Mouse (Mus musculus): ENCODE results near the gene Sparcl1.

Sparcl1 gene

GRCm38 (mm10) chr5:104113491-104114172, at the start of gene Sparcl1:
Gene Sparcl1 (minus strand): TSS chr5:104113733.
- no peak for DNase-seq (ENCODE audit: low spot score in 2 of 2)

- DNase-seq (ENCODE audit: low spot score in 2 of 2) = no peak
These were observed 47.9 kb upstream of the Sparcl1 start for GRCm38 (mm10) chr5:104161390-104161789.

DNA sequence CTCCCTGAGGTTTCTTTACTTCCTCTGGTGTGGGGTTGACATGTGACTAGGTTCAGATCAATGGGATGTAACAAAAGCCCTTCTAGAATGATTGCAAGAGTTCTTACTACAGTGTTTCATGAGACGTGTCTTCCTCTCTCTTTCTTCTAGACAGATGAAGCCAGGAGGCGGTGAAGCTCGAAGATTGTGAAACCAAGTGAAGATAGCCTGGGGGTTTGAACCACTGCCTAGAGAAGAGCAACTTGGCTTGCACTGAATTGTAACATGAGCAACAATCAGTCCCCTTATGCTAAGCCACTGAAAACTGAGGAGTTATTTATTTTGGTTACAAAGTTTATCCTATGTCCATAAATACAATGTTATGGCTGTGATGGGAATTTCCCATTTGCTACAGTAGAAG, 47.0 kb upstream of the Sparcl1 start:
- no peak for DNase-seq (ENCODE audit: low spot score in 2 of 2)

- DNase-seq (ENCODE audit: low spot score in 2 of 2) = no peak
These were observed 45.0 kb upstream of the Sparcl1 start for GRCm38 (mm10) chr5:104158332-104159052.

- DNase-seq (ENCODE audit: low spot score in 2 of 2) = no peak
These were observed 44.2 kb upstream of the Sparcl1 start for GRCm38 (mm10) chr5:104157701-104158100.

- DNase-seq (ENCODE audit: low spot score in 2 of 2) = no peak
These were observed 36.7 kb upstream of the Sparcl1 start for GRCm38 (mm10) chr5:104150196-104150595.

GRCm38 (mm10) chr5:104149349-104149748, 35.8 kb upstream of the Sparcl1 start:
- no peak for DNase-seq (ENCODE audit: low spot score in 2 of 2)

DNA sequence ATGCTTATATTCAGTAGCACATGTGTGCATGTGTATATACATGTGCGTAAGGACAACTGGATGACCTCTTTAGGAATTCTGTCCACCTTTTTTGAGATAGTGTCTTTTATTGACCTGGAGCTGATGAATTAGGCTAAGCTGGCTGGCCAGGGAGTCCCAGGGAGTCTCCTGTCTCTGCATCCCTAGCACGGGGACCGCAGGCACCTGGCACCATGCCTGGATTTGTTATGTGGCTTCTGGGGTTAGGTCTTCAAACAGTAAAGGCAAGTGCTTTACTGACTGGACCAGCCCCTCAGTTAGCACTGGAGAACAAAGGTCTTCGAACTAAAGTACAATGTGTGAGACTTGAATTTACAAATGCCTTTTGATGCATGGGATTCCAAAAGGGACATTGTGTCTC, 30.5 kb upstream of the Sparcl1 start:
- no peak for DNase-seq (ENCODE audit: low spot score in 2 of 2)

GRCm38 (mm10) chr5:104141067-104141466, 27.5 kb upstream of the Sparcl1 start:
- DNase-seq (ENCODE audit: low spot score in 2 of 2) = no peak

DNA sequence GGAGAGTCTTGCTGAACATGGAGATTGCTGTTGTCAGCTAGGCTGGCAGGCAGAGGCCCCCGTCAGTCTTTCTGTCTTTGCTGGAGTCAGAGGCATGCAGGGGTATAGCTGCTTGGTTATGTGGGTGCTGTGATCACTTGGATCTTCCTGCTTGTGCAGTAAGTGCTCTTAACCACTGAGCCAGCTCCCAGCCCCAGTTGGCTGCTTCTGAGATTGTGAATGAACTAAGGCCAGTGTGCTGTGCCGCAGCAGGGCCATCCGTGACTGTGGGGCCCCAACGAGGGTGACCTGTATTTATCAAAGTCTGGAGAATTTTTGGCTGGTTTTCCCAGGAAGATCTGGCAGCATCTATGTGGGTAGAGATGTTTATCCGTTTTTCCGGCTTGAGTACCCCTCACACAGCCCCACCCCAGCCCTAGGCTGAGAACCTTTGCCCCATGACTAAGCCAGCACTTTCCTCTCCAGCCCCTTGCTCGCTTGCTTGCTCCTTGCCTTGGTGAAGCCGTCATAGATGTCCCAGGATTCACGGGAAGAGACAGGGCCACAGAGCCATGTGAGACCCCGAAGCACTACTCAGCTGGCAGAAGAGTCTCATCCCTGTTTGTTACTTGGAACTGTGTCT, 24.5 kb upstream of the Sparcl1 start:
- no peak for DNase-seq (ENCODE audit: low spot score in 2 of 2)

DNA sequence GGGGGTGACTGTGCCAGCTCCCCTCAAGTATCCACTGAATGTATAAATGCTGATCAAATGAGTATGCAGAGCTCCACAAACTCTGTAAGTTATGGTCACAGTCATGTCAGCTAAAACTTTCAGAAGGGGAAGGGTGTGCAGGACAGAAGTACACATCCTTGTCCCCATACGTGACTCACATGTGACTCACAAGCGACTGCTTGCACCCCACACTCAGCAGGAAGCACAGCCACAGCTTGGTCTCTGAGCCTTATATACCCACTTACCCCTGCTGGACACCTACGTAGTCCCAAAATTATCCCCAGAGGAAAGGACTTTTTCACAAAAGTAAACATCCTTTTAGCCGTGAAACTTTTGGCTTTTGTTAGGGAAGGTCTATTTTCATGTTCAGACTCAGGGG, 20.2 kb upstream of the Sparcl1 start:
- DNase-seq (ENCODE audit: low spot score in 2 of 2) = no peak

GRCm38 (mm10) chr5:104131544-104131943, 18.0 kb upstream of the Sparcl1 start:
- DNase-seq (ENCODE audit: low spot score in 2 of 2) = no peak

DNA sequence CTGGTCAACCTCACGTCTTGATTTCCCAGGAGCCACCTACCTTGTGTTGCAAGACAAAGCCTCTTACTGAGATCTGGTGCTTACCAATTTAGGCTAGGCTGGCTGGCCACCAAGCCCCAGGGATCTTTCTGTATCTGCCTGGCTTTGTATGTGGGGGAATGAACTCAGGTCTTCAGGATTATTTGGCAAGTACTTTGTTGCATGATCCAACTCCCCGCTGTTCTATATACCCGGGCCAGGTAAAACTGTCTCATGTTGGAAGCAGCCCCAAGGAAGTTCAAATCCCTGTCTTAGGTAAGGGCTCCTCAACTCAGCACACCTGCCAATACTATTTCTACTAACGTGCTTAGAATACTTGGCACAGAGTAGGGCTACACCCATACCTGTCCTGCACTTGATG, 17.4 kb upstream of the Sparcl1 start:
- no peak for DNase-seq (ENCODE audit: low spot score in 2 of 2)

- DNase-seq (ENCODE audit: low spot score in 2 of 2) = no peak
These were observed 14.9 kb upstream of the Sparcl1 start for GRCm38 (mm10) chr5:104128281-104129031.

GRCm38 (mm10) chr5:104127351-104127750, 13.8 kb upstream of the Sparcl1 start:
- DNase-seq (ENCODE audit: low spot score in 2 of 2) = no peak

DNA sequence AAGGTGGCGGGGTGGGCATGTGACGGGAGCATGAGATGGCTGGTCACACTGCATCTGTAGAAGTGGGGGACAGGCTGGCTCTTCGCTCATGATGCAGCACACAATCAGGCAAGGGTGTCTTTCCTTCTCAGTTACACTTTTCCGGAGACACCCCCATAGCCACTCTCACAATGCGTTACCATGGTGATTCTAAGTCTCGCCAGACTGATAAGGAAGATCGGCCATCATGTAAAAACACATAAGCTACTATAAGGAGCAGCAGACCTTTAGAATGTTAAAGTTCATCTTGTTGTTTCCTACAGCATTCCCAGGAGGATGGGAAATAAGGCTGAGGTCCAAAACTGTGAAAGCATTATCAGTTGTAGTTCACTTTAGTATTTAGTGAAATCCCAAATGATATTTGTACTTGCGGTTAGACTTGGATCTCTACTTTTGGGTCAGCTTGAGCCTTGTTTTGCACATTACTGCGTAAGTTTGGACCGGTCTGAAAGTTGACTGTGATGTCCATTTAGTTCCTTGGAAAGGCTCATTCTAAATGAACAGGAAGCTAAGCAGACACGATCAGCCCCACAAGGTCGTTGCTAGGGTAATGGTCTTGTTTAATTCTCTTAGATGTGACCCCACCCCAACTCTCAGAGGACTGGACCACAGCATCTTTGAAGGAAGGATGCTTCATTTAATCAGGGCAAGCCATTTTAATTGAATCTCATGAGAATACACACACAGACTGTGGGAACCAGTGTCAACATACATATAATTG, 13.2 kb upstream of the Sparcl1 start:
- DNase-seq (ENCODE audit: low spot score in 2 of 2) = no peak

GRCm38 (mm10) chr5:104124016-104124658, 10.6 kb upstream of the Sparcl1 start:
- no peak for DNase-seq (ENCODE audit: low spot score in 2 of 2)

DNA sequence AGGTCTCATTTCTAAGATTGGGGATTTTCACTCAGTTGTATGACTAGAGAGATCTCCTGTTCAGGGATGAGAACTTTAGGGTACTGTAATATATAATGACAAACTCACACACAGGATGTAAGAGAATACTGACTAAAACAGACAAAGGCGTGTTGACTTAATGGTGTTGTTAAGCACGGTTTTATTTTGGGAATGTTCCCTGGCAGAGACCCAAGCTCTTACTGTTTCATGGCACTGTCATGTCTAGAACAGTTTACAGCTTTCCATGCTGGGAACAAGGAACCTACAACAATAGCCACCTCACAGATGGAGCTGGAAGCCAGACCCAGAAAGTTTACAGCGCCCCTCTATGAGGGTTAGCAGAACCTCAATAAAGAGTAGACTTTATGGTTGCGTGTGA, 2.4 kb upstream of the Sparcl1 start:
- DNase-seq (ENCODE audit: low spot score in 2 of 2) = no peak

GRCm38 (mm10) chr5:104115118-104115517, 1.6 kb upstream of the Sparcl1 start:
- DNase-seq (ENCODE audit: low spot score in 2 of 2) = no peak

GRCm38 (mm10) chr5:104112511-104112910, 1.0 kb downstream of the Sparcl1 start:
- no peak for DNase-seq (ENCODE audit: low spot score in 2 of 2)

- no peak for DNase-seq (ENCODE audit: low spot score in 2 of 2)
These were observed 1.5 kb downstream of the Sparcl1 start for GRCm38 (mm10) chr5:104112016-104112415.
